7 mouse cellular contexts compared by ENCODE assay signal in genomic region chr19:46689460-46690372, GRCm38 (mm10). TPM values are rescaled to one million over a fixed set of nuclear protein-coding genes. Genes with fewer than 3 reads are reported as not detected.
A peak's percentile ranks its signal among the peaks of the same experiment; 100 is the strongest.
DNase-seq lines count a peak whose midpoint lies in the region; ATAC-seq lines count a peak whose summit lies in the region.

Gene Borcs7 (plus strand): TSS chr19:46689906.

- intact Hi-C loops in left cerebral cortex, postnatal 36 days (cut with DNase I) = no loop called here

- DNase-seq in adrenal gland, adult 2 months = peak; percentile 93
- DNase-seq in embryo, embryonic 11.5 days (ENCODE audit: low read depth, low spot score) = peak; percentile 69
- peak; percentile 62 to 87 for DNase-seq in gastrocnemius, postnatal 4 days (ENCODE audit: low spot score in 2 of 2)
- peak; percentile 95 to 96 for DNase-seq in left cerebral cortex, postnatal 36 days (ENCODE audit: low spot score in 2 of 2)
- peak; percentile 99 for DNase-seq in midbrain, embryonic 11.5 days (ENCODE audit: low spot score, missing footprints)
- peak; percentile 67 for DNase-seq in skeletal muscle tissue, adult 2 months (ENCODE audit: low read depth, low spot score)

- H3K36me3 ChIP-seq in intestine, embryonic 16.5 days (ENCODE audit: control insufficient read depth, insufficient read depth, low read length) = no peaks in the 10 kb centered on the region
- no peaks in the 10 kb centered on the region for H3K36me3 ChIP-seq in midbrain, embryonic 11.5 days (ENCODE audit: control insufficient read depth, insufficient read depth, low read length)

- H3K4me2 ChIP-seq in intestine, embryonic 16.5 days (ENCODE audit: low read depth, low read length) = peak within 1 kb of the TSS; percentile 61
- H3K4me2 ChIP-seq in midbrain, embryonic 11.5 days = peak within 1 kb of the TSS; percentile 51

- peak; percentile 95 for ATAC-seq in intestine, embryonic 16.5 days
- peak; percentile 94 for ATAC-seq in midbrain, embryonic 11.5 days (ENCODE audit: low FRiP score)

- no peaks in the 10 kb centered on the region for H3K27me3 ChIP-seq in intestine, embryonic 16.5 days (replicated peaks; ENCODE audit: control insufficient read depth, insufficient read depth, low read length)
- no peaks in the 10 kb centered on the region for H3K27me3 ChIP-seq in midbrain, embryonic 11.5 days (ENCODE audit: control insufficient read depth, insufficient read depth, low read length)

- H3K4me1 ChIP-seq in intestine, embryonic 16.5 days (ENCODE audit: control insufficient read depth, insufficient read depth, low read length) = peaks cover 4% of the 10 kb centered on the region; the same call in 1 of the 2 replicates
- H3K4me1 ChIP-seq in midbrain, embryonic 11.5 days (ENCODE audit: control insufficient read depth, insufficient read depth, low read length) = no peaks in the 10 kb centered on the region

- 2% methylated on average over 44 of the region's 44 CpGs for WGBS in intestine, embryonic 16.5 days
- WGBS in midbrain, embryonic 11.5 days = 2% methylated on average over 44 of the region's 44 CpGs

- H3K9ac ChIP-seq in intestine, embryonic 16.5 days (ENCODE audit: low read depth, low read length) = peak within 1 kb of the TSS; percentile 87
- H3K9ac ChIP-seq in midbrain, embryonic 11.5 days (ENCODE audit: low read length) = peak within 1 kb of the TSS; percentile 80

- no peaks in the 10 kb centered on the region for H3K9me3 ChIP-seq in intestine, embryonic 16.5 days (ENCODE audit: control insufficient read depth, low read length)
- no peaks in the 10 kb centered on the region for H3K9me3 ChIP-seq in midbrain, embryonic 11.5 days (ENCODE audit: control insufficient read depth, low read length)

- H3K4me3 ChIP-seq in intestine, embryonic 16.5 days (ENCODE audit: low read length) = peak within 1 kb of the TSS; percentile 75
- peak within 1 kb of the TSS; percentile 60 for H3K4me3 ChIP-seq in midbrain, embryonic 11.5 days (ENCODE audit: low read depth, low read length)

- 0 out of 2 replicates have a peak within 1 kb of the TSS, but pooled peaks have one; percentile 45 for H3K27ac ChIP-seq in intestine, embryonic 16.5 days (ENCODE audit: low read length)
- H3K27ac ChIP-seq in midbrain, embryonic 11.5 days (ENCODE audit: low read depth, low read length) = no peak within 1 kb of the TSS

RNA-seq across cellular contexts. Expression of gene Borcs7, which starts in this region (rescaled TPM):
- total RNA-seq in adrenal gland, adult 2 months (2021) = 10 to 100 TPM; 13.5 to 14.5 TPM
- polyA plus RNA-seq in adrenal gland, adult 2 months (2012; rRNA removed) = 2.3 and 2.9 TPM in 2 replicates
- 10 to 100 TPM; 12.5 to 12.6 TPM for total RNA-seq in gastrocnemius, postnatal 4 days (2021)
- polyA plus RNA-seq in intestine, embryonic 16.5 days (2015; fragmentation: Nextera tagmentation; extraction: Ambion mirVana) = 13.9 and 14.0 TPM in 2 replicates
- 10 to 100 TPM; 24.2 to 24.7 TPM for total RNA-seq in left cerebral cortex, postnatal 36 days (2021)
- 15.3 and 16.2 TPM in 2 replicates for polyA plus RNA-seq in midbrain, embryonic 11.5 days (2014; fragmentation: Nextera tagmentation; extraction: Ambion mirVana)
